Mouse (Mus musculus): ENCODE results near the gene Glud1.

- TF ChIP-seq MAFK (IDR thresholded peaks at IDR 0.05; ENCODE audit: insufficient replicate concordance, low read length) (no peak), CTCF (conservative IDR thresholded peaks at IDR 0.05 in 1 of 2, IDR thresholded peaks at IDR 0.05 in 1 of 2; ENCODE audit: low read depth in 2 of 2, low read length in 2 of 2) (no peak), NELFE (IDR thresholded peaks at IDR 0.05; ENCODE audit: low read depth, low read length) (no peak), RCOR1 (conservative IDR thresholded peaks at IDR 0.05; ENCODE audit: low read depth, low read length) (no peak), BHLHE40 (IDR thresholded peaks at IDR 0.05; ENCODE audit: low read depth, low read length) (no peak), POLR2AphosphoS2 (IDR thresholded peaks at IDR 0.05; ENCODE audit: low read depth, low read length) (no peak), ZKSCAN1 (IDR thresholded peaks at IDR 0.05; ENCODE audit: borderline replicate concordance, low read depth, low read length) (no peak), MAX (IDR thresholded peaks at IDR 0.05; ENCODE audit: low read length) (no peak), USF1 (IDR thresholded peaks at IDR 0.05; ENCODE audit: low read depth, low read length) (no peak), TBP (conservative IDR thresholded peaks at IDR 0.05; ENCODE audit: low read depth, low read length) (no peak), E2F4 (IDR thresholded peaks at IDR 0.05; ENCODE audit: insufficient replicate concordance, low read depth, low read length) (no peak)
Measured at GRCm38 (mm10) chr14:34375415-34375904, 64.9 kb downstream of the Glud1 start, which contains the start of gene Mmrn2.
